Mouse (Mus musculus): ENCODE results near the gene Mki67. TPM values are rescaled to one million over a fixed set of nuclear protein-coding genes. Genes with fewer than 3 reads are reported as not detected.
"Not testable (repeated sequence)": the region's sequence is repeated elsewhere in the genome, so short reads cannot be mapped to it uniquely, and the experiment has no call there.

Gene Mki67
- polyA plus RNA-seq, 1 experiment from 2014 or later, result 24.2 TPM

DNA sequence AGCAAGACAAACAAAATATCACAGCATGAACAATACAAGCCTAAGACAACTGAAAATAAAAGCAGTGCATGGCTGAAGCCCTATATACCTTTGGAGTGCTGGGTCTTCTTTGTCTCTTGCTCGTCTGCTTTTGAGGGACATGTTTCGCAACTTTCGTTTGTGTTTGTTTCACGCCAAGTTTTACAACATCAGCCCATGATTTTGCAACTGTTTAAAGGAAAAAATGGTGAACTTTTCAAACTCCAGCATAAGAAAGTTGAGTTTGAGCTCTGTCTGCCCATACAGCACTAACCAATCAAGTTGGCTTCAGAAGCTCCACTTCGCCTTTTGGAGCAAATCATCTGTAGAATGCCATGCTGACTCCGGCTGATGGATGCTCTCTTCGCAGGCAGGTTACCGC lies 11.9 kb downstream of the Mki67 start:
- H3K79me2 ChIP-seq (ENCODE audit: inconsistent target), result peaks cover 71% of the 10 kb centered on the region
- H3K4me3 ChIP-seq (ENCODE audit: inconsistent target), result no peak overlapping the region
- no peak overlapping the region for H3K27ac ChIP-seq
- WGBS (ENCODE audit: missing documents), result 75% methylated on average over 8 of the region's 8 CpGs
- no peaks in the 10 kb centered on the region for H3K36me3 ChIP-seq (ENCODE audit: inconsistent target)

- Histone ChIP-seq H3K36me3 (ENCODE audit: inconsistent target) (no peaks in the 10 kb centered on the region), H3K4me3 (ENCODE audit: inconsistent target) (no peak overlapping the region)
- WGBS (ENCODE audit: missing documents), result 93% methylated on average over 9 of the region's 9 CpGs
Observed at GRCm38 (mm10) chr7:135703600-135704148, 12.5 kb downstream of the Mki67 start.

GRCm38 (mm10) chr7:135699351-135699750 lies 16.8 kb downstream of the Mki67 start:
- H3K27ac ChIP-seq; H3K4me3 ChIP-seq (ENCODE audit: inconsistent target); H3K36me3 ChIP-seq (ENCODE audit: inconsistent target): not testable (repeated sequence)
- WGBS (ENCODE audit: missing documents), result 77% methylated on average over 5 of the region's 6 CpGs
- peaks cover 50% of the 10 kb centered on the region; the same call in 1 of the 2 replicates for H3K79me2 ChIP-seq (ENCODE audit: inconsistent target)

More at GRCm38 (mm10) chr7:135703600-135704148, 12.5 kb downstream of the Mki67 start:
- Histone ChIP-seq H3K27ac (no peak overlapping the region), H3K79me2 (ENCODE audit: inconsistent target) (peaks cover 69% of the 10 kb centered on the region)

DNA sequence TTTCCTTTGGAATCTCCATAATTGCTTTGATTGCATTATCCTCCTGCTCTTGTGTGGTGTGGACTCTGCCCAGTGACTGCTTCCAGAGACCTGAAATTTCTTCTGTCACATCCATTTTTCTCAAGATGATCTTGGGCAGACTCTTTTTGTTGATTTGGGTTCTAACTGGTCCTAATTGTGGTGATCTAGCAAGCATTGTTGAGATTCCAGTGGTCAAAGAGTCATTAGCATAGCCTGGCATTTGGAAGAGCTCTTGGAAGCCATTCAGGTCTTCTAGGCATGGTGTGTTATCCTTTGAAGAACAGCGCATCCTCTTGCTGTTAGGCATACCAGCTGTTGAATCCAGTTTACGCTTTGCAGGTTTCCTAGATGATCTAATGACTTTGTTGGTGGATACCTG lies 17.8 kb downstream of the Mki67 start:
- Histone ChIP-seq H3K79me2 (ENCODE audit: inconsistent target) (peaks cover 50% of the 10 kb centered on the region; the same call in 1 of the 2 replicates), H3K4me3 (ENCODE audit: inconsistent target) (no peak overlapping the region), H3K36me3 (ENCODE audit: inconsistent target) (no peaks in the 10 kb centered on the region), H3K27ac (no peak overlapping the region)
- 96% methylated on average over 2 of the region's 2 CpGs for WGBS (ENCODE audit: missing documents)

GRCm38 (mm10) chr7:135697021-135697740 lies 19.0 kb downstream of the Mki67 start:
- not testable (repeated sequence) for H3K36me3 ChIP-seq (ENCODE audit: inconsistent target); H3K4me3 ChIP-seq (ENCODE audit: inconsistent target); H3K27ac ChIP-seq
- 98% methylated on average over 5 of the region's 5 CpGs for WGBS (ENCODE audit: missing documents)
- peaks cover 52% of the 10 kb centered on the region; the same call in 1 of the 2 replicates for H3K79me2 ChIP-seq (ENCODE audit: inconsistent target)

- H3K4me3 ChIP-seq (ENCODE audit: inconsistent target), result no peak overlapping the region
- H3K79me2 ChIP-seq (ENCODE audit: inconsistent target), result peaks cover 51% of the 10 kb centered on the region; the same call in 1 of the 2 replicates
- no peaks in the 10 kb centered on the region for H3K36me3 ChIP-seq (ENCODE audit: inconsistent target)
- no peak overlapping the region for H3K27ac ChIP-seq
- WGBS (ENCODE audit: missing documents), result 94% methylated on average over 4 of the region's 4 CpGs
Observed at GRCm38 (mm10) chr7:135696127-135696526, 20.0 kb downstream of the Mki67 start.

DNA sequence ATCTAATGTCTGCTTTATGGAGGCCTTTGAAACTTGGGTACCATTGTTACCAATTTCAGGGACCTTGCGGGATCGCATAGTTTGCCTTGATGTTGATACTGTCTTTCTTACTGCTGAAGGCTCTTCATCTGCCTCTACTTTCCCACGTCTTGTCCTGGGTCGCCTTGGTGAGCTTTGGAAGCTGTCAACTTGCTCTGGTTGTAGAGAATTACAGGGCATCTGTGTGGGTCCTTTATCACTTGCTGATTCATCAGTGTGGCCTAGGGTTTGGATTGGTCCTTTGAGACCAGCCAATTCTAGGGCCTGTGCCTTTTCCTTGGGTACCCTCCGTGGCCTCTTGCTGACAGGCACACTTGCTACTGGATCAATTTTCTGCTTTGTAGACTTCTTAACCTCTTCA lies 21.4 kb downstream of the Mki67 start:
- H3K4me3 ChIP-seq (ENCODE audit: inconsistent target), result no peak overlapping the region
- peaks cover 50% of the 10 kb centered on the region; the same call in 1 of the 2 replicates for H3K79me2 ChIP-seq (ENCODE audit: inconsistent target)
- H3K36me3 ChIP-seq (ENCODE audit: inconsistent target), result no peaks in the 10 kb centered on the region
- 98% methylated on average over 5 of the region's 5 CpGs for whole genome bisulfite sequencing (ENCODE audit: missing documents)
- H3K27ac ChIP-seq, result no peak overlapping the region

DNA sequence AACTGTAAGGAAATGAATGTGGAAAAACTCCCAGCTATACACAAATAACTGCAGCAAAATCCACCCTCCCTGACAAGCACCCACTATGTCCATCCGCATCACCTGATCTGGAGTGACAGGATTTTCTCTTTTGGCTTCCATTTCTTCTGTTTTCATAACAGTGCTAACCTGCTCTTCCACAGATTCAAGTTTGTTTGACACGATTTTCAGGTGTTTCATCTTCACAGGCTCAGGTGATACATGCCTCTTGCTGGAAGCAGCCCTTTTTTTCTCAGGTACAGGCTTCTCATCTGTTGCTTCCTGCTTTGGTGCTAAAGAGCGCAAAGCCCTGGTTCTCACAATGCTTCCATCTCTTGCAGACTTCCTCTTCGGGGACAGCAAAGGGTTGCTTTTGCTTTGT lies 22.0 kb downstream of the Mki67 start:
- Histone ChIP-seq H3K27ac (no peak overlapping the region), H3K79me2 (ENCODE audit: inconsistent target) (peaks cover 50% of the 10 kb centered on the region; the same call in 1 of the 2 replicates), H3K4me3 (ENCODE audit: inconsistent target) (no peak overlapping the region), H3K36me3 (ENCODE audit: inconsistent target) (no peaks in the 10 kb centered on the region)
- WGBS (ENCODE audit: missing documents), result 76% methylated on average over 4 of the region's 4 CpGs

DNA sequence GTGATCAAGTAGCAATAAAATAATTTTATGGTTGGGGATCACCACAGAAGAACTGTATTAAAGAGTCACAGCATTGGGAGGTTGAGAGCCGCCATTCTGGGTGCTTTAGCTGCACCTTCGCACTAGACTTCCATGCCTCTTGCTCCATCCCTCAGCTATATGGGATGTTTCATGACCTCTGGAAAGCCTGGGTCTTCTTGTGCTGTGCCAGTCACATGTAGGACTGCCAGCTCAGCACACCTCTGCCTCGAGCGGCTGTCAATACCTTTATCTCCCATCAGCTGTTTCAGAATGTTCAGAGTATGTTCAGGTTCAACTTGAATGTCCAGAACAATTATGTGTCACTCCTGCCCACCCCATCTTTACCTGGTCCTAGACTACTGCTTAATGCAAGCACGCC lies 24.2 kb downstream of the Mki67 start:
- no peaks in the 10 kb centered on the region for H3K36me3 ChIP-seq (ENCODE audit: inconsistent target)
- peaks cover 33% of the 10 kb centered on the region; the same call in 1 of the 2 replicates for H3K79me2 ChIP-seq (ENCODE audit: inconsistent target)
- no peak overlapping the region for H3K4me3 ChIP-seq (ENCODE audit: inconsistent target)
- no peak overlapping the region for H3K27ac ChIP-seq
- WGBS (ENCODE audit: missing documents), result 96% methylated on average over 5 of the region's 5 CpGs

GRCm38 (mm10) chr7:135689396-135689795 lies 26.8 kb downstream of the Mki67 start:
- Histone ChIP-seq H3K79me2 (ENCODE audit: inconsistent target) (peaks cover 33% of the 10 kb centered on the region; the same call in 1 of the 2 replicates), H3K4me3 (ENCODE audit: inconsistent target) (no peak overlapping the region), H3K27ac (peak overlapping the region; percentile 17; the same call in 1 of the 2 replicates), H3K36me3 (ENCODE audit: inconsistent target) (peaks cover 12% of the 10 kb centered on the region)
- WGBS (ENCODE audit: missing documents), result 86% methylated on average over 7 of the region's 7 CpGs

DNA sequence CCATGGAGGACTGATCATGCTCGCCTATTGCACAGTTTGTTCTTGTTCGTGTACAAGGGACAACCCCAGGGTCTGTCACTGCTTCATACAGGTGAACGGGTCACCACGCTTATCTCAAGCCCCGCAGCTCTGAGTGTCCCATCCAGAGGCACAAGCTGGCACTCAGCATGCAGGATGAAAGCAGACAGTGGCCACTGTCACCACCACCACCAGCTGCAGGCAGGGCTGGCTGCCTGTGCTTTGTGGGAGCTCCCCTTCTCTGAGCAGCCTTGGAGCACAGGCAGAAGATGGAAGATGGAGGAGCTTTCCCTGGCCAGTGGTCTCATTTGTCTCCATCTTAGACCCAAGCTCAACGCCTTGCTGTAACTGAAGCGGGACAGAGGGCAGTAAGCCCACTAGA lies 31.2 kb downstream of the Mki67 start:
- no peaks in the 10 kb centered on the region for H3K79me2 ChIP-seq (ENCODE audit: inconsistent target)
- no peak overlapping the region for H3K27ac ChIP-seq
- 98% methylated on average over 7 of the region's 7 CpGs for WGBS (ENCODE audit: missing documents)
- H3K36me3 ChIP-seq (ENCODE audit: inconsistent target), result peaks cover 50% of the 10 kb centered on the region
- H3K4me3 ChIP-seq (ENCODE audit: inconsistent target), result no peak overlapping the region

DNA sequence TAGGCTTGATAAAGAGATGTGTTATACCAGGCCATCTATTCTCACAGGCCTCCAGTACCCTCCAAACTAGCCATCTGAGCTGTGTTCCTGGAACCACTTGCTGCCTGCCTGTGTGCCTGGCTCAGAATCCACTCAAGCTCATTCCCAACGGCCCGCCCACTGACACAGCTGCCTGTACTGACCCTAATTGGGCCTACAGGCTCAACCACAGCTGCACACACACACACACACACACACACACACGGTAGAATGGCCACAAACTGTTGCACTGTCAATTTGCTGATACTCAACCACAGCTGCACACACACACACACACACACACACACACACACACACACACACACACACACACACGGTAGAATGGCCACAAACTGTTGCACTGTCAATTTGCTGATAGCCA lies 32.1 kb downstream of the Mki67 start:
- not testable (repeated sequence) for H3K4me3 ChIP-seq (ENCODE audit: inconsistent target); H3K79me2 ChIP-seq (ENCODE audit: inconsistent target); H3K27ac ChIP-seq
- H3K36me3 ChIP-seq (ENCODE audit: inconsistent target), result peaks cover 59% of the 10 kb centered on the region
- WGBS (ENCODE audit: missing documents), result 88% methylated on average over 3 of the region's 4 CpGs

DNA sequence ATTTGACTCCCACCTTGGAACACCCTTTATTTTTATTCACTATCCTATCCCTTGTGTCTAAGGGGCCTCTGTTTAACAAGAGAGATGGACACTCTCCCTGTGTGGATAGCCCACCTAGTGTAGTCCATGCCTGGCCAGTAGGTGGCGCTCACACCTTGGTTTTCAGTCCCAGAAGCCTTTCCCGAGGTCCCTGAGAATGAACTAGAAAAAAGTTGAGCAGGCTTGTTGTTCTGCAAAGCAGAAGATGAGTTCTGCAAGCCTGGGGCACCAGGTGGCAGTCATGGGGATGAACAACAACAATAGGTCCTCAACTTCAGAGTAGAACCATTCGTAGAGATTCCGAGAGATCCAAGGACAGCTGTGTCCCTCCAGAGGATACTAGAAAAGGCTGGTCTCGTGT lies 35.8 kb downstream of the Mki67 start:
- H3K27ac ChIP-seq, result no peak overlapping the region
- H3K36me3 ChIP-seq (ENCODE audit: inconsistent target), result peaks cover 92% of the 10 kb centered on the region
- H3K79me2 ChIP-seq (ENCODE audit: inconsistent target), result no peaks in the 10 kb centered on the region
- no peak overlapping the region for H3K4me3 ChIP-seq (ENCODE audit: inconsistent target)
- WGBS (ENCODE audit: missing documents), result 87% methylated on average over 5 of the region's 5 CpGs

DNA sequence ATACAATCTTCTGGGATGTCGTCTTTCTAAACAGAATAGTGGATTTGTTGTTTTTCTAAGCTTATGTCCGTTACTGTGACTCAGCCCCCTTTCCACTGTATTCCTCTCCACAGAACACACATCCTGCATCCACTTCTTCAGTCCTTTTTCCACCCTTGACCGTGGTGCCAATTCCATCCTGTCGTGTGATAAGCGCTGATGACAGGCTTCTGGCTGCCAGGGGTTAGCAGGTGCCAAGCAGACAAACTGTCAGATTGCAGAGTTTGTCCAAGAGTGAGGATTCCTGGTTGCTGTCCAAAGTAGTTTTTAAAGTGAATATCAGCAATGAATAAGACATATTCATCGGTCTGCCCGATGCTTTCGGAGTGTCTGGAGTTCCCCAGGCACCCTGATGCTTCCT lies 39.4 kb downstream of the Mki67 start:
- Histone ChIP-seq H3K36me3 (ENCODE audit: inconsistent target) (peaks cover 96% of the 10 kb centered on the region), H3K27ac (no peak overlapping the region), H3K79me2 (ENCODE audit: inconsistent target) (no peaks in the 10 kb centered on the region), H3K4me3 (ENCODE audit: inconsistent target) (no peak overlapping the region)
- 93% methylated on average over 8 of the region's 8 CpGs for WGBS (ENCODE audit: missing documents)

DNA sequence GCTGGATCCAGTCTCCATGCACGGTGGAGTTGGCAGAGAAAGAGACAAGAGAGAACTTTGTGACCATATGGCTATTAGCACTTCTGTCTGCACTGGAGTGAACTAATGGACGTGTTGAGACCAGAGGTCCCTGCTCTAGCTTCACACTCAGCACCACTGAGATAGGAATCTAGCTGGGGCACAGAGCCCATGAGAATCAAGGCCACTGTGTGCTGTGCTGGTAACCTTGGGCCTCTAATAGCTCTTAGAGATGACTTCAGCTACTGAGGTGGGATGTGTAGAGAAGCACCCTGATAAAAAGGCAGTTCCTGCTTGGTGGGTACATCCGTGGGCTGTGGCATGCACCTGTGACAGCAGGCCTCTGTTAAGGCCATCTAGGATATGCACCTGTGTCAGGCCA lies 42.6 kb downstream of the Mki67 start:
- 93% methylated on average over 3 of the region's 3 CpGs for WGBS (ENCODE audit: missing documents)
- peaks cover 97% of the 10 kb centered on the region for H3K36me3 ChIP-seq (ENCODE audit: inconsistent target)
- H3K27ac ChIP-seq, result no peak overlapping the region
- no peak overlapping the region for H3K4me3 ChIP-seq (ENCODE audit: inconsistent target)
- H3K79me2 ChIP-seq (ENCODE audit: inconsistent target), result no peaks in the 10 kb centered on the region; the same call in 1 of the 2 replicates

Measured in macrophage (primary cell).